Mouse (Mus musculus) heart, postnatal 25 days (tissue): Measurements from ENCODE around the gene Hspa2. TPM values are rescaled to one million over a fixed set of nuclear protein-coding genes. Genes with fewer than 3 reads are reported as not detected.
"Not testable (repeated sequence)": the region's sequence is repeated elsewhere in the genome, so short reads cannot be mapped to it uniquely, and the experiment has no call there.

Experiments
- DNase-seq: peaks from one replicate; pipeline ENCODE4 v3.0.0; 2022; ENCODE audit warnings: low spot score
- intact Hi-C: fragments of 180-260 bp; cut with DNase I; formaldehyde crosslinking; loops from one replicate; pipeline ENCODE4 v1.15.1; 2025
- total RNA-seq, 2 experiments: library from RNA; stranded (reverse); gene quantifications; 2 replicates each; pipeline ENCODE4 v1.2.3; 2021

The Hspa2 gene
- total RNA-seq, 2 experiments from 2014 or later, result 6.0 to 7.0 TPM

DNA sequence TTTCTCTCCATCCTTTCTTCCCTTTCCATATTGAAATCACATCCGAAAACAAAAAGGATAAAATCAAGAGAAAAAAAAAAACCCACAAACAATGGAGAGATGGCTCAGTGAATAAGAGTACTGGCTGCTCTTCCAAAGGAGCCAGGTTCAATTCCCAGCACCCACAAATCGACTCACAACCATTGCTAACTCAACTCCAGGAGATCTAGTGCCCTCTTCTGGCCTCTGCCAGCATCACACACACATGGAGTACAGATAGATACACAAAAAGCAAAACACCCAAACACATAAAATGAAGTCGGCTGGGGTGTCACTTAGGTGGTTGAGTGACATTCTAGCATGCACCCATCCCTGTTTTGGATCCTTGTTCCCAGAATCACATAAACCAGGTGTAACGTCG, 14.4 kb downstream of the Hspa2 start:
- intact Hi-C loops, result no loop called here
- DNase-seq, result no peak

DNA sequence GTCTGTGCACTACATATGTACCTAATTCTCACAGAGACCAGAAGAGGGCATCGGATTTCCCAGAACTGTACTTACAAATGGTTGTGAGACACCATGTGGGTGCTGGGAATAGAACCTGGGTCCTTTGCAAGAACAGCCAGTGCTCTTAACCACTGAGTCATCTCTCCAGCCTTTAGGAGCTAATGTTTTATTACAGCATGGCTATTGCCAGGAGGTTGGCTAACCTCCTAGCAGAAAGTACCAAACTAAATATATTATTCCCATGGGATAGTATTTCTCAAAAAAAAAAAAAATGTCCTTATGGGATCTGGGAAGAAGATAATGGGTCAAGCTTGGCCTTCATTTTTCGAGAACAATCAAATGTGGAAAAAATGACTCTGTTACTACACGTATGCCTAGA, 21.3 kb downstream of the Hspa2 start:
- intact Hi-C loops, result no loop called here

DNA sequence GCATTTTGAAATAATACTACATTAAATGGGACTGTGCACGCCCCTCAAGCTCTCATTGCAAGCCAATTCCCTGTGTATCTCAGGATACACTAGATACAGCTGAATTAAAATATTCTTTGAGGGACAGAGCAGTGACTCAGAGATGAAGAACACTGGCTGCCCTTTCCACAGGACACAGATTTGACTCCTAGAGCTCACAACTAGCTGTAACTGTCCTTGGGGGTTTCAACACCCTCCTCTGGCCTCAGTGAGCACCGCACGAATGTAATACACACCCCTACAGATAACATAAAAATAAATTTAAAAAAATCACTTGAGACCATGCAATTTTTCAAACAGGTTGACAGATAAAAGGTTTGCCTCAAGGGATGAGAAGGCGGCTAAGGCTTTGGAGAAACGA, 23.6 kb downstream of the Hspa2 start:
- intact Hi-C loops, result no loop called here
- DNase-seq, result no peak

More for the DNA sequence above, 21.3 kb downstream of the Hspa2 start:
- no peak for DNase-seq

DNA sequence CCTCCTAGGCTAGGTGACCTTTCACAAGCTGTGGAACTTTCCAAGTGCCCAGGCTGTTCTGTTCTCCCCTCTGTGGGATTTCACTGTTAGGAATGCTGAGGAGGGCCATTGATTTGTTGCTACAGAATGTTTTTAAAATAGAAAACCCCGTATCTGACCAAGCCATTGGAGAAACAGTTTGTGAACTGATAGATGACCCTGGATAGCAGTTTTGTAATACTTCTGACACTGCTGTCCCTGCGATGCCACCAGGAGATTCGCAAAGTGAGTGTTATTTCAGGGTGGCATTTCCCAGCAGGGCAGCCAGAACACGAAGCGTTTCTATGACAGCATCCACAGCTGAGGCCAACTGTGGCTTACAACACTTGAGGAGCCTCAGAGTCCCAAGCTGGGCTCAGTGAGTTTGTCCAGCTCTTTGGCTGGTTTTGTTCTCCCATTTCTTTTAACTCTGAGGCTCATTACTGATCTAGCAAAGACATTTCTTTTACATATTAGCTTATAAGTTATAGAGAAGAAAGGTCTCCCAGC, 27.0 kb downstream of the Hspa2 start:
- intact Hi-C loops, result no loop called here
- no peak for DNase-seq

DNA sequence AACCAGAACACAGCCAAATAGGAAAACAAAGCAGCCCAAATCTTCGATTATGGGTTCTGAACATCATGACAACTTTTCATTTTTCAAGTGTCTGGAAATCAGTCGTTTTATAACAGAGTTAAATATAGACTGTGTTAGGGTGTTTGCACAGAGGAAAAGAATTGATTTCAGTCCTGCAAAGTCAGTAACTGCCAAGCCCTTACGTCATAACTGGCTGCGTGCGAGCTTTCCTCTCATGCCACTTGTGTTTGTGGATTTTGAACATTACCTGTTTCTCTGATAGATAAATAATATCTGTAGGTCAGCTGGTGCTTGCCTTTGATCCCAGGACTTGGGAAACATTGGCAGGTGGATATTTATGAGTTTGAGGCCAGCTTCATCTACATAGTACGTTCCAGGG, 27.5 kb downstream of the Hspa2 start:
- intact Hi-C loops, result no loop called here
- DNase-seq, result no peak

DNA sequence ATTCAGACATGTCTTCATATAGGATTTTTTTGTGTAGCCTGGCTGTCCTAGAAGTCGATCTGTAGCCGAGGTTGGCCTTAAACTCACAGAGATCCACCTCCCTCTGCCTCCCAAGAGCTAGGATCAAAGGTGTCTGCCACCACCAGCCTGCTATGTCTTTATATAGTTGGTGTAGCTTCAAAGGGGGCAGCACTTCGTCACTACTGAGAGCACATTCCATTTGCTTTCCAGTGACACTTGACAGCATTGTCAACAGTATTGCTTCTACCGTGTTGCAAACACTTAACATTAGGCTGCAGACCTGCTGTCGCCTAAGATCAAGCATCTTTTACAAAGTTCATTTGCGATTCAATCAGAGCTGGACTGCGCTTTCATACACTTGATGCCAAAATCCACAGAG, 30.1 kb downstream of the Hspa2 start:
- intact Hi-C loops, result no loop called here
- DNase-seq, result no peak

DNA sequence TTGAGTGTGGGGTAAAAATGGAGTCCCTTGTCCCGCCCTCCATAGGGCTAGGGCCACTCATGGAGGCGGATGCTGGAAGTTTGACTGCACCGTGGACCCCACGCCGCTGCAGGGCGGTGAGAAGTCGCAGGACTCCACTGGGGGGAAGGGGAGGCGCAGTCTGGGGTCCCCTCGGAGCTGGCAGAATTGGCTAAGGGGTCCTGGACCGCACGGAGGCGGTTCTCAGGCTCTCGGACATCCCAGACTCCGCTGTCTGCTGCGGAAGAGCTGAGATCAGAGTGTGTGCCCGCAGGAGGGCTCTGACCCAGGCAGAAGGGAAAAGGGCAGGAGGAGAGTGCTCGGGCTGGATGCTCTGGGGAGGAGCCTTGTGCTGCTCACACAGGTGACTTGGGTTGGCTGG, 31.1 kb downstream of the Hspa2 start:
- intact Hi-C loops, result no loop called here
- no peak for DNase-seq

DNA sequence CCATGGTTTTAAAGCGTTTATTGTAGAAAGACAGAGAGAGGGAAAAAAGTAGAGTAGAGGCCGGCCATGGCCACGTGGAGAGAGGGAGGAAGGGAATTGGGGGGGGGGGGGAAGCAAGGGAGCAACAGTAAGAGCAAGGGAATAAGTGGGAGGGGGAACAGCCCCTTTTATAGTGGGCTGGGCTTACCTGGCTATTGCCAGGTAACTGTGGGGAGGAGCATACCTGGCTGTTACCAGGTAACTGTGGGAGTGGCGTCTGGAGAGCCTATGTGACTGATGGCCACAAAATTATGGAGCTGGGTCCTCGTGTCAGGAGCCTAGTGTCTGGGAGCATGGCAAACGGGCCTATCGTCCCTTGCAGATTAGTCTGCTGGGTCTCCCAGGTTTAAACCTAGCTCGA, 31.6 kb downstream of the Hspa2 start:
- intact Hi-C loops, result no loop called here
- DNase-seq, result no peak

DNA sequence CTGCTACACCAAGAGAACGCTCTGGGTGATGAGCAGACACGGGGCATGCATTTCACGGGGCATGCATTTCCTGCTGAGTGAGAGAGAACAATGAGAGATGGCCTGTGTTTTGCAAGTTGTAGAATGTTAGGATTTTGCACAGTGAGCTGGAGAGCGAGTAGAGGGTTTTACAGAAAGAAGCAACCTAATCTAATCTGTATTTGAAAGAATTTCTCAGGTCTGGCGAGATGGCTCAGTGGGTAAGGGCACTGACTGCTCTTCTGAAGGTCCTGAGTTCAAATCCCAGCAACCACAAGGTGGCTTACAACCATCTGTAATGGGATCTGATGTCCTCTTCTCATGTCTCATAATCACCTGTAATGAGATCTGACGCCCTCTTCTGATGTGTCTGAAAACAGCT, 39.5 kb downstream of the Hspa2 start:
- intact Hi-C loops, result not testable (repeated sequence)

DNA sequence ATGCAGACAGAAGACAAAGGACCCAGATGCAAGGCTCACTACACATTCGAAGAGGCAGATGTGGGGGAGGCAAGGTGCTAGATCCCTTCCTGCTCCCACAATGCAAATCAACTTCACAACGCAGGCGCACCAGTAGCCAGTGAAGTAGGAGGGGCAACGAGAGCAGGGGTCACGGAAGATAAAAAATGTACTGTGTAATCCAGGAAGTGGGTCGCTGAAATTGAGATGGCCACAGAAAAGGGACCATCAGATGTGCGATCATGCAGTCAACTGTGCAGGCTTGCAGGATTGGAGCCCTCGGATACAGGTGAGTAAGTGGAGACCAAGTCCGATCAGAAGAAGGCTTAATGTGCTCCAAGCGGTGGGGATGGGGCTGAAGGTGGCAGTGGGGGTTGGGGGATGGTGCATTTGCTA, 40.4 kb downstream of the Hspa2 start:
- DNase-seq, result no peak
- intact Hi-C loops, result no loop called here

More for the DNA sequence above, 39.5 kb downstream of the Hspa2 start:
- DNase-seq, result not testable (repeated sequence)

DNA sequence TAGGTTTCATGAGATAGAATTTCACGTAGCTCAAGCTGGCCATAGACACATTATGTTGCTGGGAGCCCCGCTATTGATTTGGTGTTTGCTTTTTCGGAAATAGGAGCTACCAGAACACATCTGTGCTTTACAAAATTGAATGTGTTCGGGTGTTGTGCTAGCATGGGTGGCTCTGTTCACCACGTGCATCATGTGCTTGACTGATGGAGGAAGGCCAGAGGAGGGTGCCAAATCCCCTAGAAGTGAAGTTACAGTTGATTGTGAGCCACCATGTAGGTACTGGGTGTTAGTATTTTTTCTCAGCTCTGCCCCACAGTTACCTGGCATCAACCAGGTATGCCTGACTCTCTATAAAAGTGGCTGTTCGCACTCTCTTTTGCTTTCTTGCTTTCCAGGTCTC, 40.9 kb downstream of the Hspa2 start:
- intact Hi-C loops, result no loop called here
- DNase-seq, result no peak

DNA sequence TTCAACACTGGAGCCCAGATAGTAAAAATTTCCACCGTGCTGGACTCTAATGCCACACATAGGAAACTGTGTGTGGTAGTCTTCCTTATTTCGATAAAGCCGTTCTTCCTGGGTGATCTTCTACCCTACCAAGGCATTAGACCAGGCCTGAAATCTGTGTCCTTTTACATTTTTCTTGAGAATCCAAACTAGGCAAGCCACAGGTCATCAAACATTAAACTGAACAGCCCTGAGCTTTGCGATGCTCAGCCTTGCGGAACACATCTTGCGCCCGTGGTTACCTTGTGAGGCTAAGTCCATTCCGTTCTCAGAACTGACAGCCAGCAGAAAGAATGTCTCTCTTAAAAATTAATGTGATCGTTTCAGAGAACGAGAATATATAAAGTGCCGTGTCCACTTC, 42.2 kb downstream of the Hspa2 start:
- intact Hi-C loops, result no loop called here

DNA sequence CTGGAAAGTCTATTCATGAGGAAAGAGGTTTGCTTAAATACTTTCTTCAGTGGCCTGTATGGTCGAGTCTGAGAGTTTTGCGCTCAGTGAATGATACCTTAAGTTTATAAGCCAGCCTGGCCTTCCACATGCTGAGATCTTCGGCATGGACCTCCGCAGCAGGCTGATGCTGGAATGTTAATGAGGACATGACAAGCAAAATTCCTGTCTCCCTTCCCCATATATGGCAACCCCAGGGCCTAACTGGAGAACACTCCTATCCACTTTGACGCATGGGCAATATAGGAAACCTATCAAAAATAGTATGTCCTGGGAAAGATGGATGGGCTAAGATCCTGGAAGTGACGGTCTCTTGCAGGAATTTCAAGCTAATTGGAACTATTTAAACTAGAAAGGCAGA, 44.2 kb downstream of the Hspa2 start:
- DNase-seq, result no peak
- intact Hi-C loops, result no loop called here

More for the DNA sequence above, 42.2 kb downstream of the Hspa2 start:
- no peak for DNase-seq

DNA sequence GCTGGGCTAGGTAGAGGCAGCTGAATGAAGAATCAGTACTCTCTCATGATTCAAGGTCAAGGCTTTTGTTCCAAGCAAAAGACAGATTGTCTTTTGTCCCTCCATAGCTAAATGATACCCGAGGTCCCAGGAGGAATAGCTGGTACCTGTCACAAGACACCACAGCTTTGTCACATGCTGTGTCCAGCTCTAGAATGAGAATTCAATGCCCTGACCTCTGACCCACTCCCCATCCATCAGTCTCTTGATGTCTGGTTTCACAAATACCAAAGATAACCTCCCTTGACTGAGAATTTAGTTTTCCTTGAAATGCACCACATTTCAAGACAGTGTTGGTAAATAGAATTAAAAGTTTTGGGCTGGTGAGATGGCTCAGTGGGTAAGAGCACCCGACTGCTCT, 48.2 kb downstream of the Hspa2 start:
- no peak for DNase-seq
- intact Hi-C loops, result no loop called here

Other genes with a start within 250 kb of the Hspa2 start
- under 1 TPM in 1 of 2 experiments, not detected in 1; 0.08 TPM for gene Esr2, start 226.9 kb upstream of the Hspa2 start, total RNA-seq
- gene Tex21, start 157.4 kb upstream of the Hspa2 start, total RNA-seq, result not detected
- 10 to 100 TPM; 29.1 to 31.4 TPM for gene Mthfd1, start 148.9 kb upstream of the Hspa2 start, total RNA-seq
- gene Akap5, start 79.3 kb upstream of the Hspa2 start, total RNA-seq, result 1 to 10 TPM; 2.1 to 2.7 TPM
- gene Zbtb25, start 34.6 kb upstream of the Hspa2 start, total RNA-seq, result 1 to 10 TPM; 6.7 to 7.8 TPM
- gene Zbtb1, start 33.9 kb upstream of the Hspa2 start, total RNA-seq, result 1 to 10 TPM; 3.5 to 4.2 TPM
- gene Ppp1r36, start 13.4 kb downstream of the Hspa2 start, total RNA-seq, result not detected
- 10 to 100 TPM; 13.5 to 16.6 TPM for gene Plekhg3, start 126.7 kb downstream of the Hspa2 start, total RNA-seq